Mouse (Mus musculus): ENCODE results near the gene Kdelc2. TPM values are rescaled to one million over a fixed set of nuclear protein-coding genes. Genes with fewer than 3 reads are reported as not detected.

The Kdelc2 gene
- polyA plus RNA-seq, 1 experiment from 2014 or later = 17.1 TPM

DNA sequence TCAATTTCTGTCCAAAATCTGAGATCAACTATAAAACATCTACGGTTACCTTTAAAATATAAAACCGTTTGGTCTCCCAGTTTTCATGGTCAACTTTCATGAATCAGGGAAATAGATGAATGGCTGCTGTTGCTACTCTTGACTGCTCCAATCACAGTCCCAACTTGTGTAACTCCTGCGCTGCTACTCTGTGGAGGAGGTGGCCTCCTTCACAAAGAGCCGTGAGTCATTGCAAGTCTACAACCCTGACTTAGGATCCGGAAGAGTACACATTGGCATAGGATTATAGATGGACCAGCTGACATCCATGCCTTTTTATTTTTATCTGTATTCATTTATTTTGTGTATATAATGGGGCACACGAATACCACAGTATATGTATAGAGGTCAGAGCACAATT is 31.9 kb upstream of the Kdelc2 start:
- Histone ChIP-seq H3K27me3 (ENCODE audit: control insufficient read depth, insufficient read depth, low read length) (no peaks in the 10 kb centered on the region), H3K27ac (replicated peaks) (no peak overlapping the region), H3K4me1 (replicated peaks; ENCODE audit: control insufficient read depth, insufficient read depth) (no peaks in the 10 kb centered on the region; the same call in 1 of the 2 replicates), H3K36me3 (ENCODE audit: control insufficient read depth, insufficient read depth, low read length) (no peaks in the 10 kb centered on the region), H3K4me3 (ENCODE audit: low read depth, low read length) (no peak overlapping the region), H3K9ac (ENCODE audit: low read length) (no peak overlapping the region), H3K9me3 (ENCODE audit: control insufficient read depth, low read length) (no peaks in the 10 kb centered on the region), H3K4me2 (replicated peaks; ENCODE audit: low read depth) (no peak overlapping the region)
- no peak for DNase-seq (ENCODE audit: low spot score)
- TF ChIP-seq CTCF (IDR thresholded peaks at IDR 0.05; ENCODE audit: low read depth) = no peak
- 62% methylated on average over 6 of the region's 6 CpGs for WGBS
- ATAC-seq (ENCODE audit: low FRiP score, low TSS enrichment) = peak; percentile 63; the same call in 1 of the 2 replicates

DNA sequence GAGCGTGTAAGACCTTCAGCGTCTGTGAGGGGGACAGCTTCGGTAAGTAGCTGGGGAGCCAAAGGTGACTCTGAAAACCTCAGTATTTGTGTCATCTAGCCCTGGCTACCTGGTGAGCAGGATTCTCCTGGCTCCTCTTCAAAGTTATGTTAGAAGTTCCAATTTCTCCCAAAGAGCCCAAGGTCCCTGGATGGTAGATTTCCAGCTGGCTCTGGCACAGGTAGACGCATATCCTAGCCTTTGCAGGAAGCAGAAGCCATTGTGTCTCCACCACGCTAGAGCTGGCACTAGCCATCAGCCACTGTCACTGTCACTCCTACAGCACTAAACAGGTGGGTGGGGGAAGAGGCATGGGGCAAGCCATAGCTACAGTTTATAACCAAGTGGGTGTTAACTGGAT is 30.7 kb upstream of the Kdelc2 start:
- H3K27ac ChIP-seq (replicated peaks) = no peak overlapping the region
- no peak for TF ChIP-seq CTCF (IDR thresholded peaks at IDR 0.05; ENCODE audit: low read depth)
- no peak for TF ChIP-seq EP300 (optimal IDR thresholded peaks at IDR 0.05)
- no peaks in the 10 kb centered on the region; the same call in 1 of the 2 replicates for H3K4me1 ChIP-seq (replicated peaks; ENCODE audit: control insufficient read depth, insufficient read depth)
- H3K4me2 ChIP-seq (replicated peaks; ENCODE audit: low read depth) = no peak overlapping the region
- ATAC-seq (ENCODE audit: low FRiP score, low TSS enrichment) (no peak), DNase-seq (ENCODE audit: low spot score) (no peak)
- no peak overlapping the region for H3K9ac ChIP-seq (ENCODE audit: low read length)
- H3K27me3 ChIP-seq (ENCODE audit: control insufficient read depth, insufficient read depth, low read length) = no peaks in the 10 kb centered on the region
- 88% methylated on average over 5 of the region's 5 CpGs for WGBS
- H3K9me3 ChIP-seq (ENCODE audit: control insufficient read depth, low read length) = no peaks in the 10 kb centered on the region
- no peak overlapping the region for H3K4me3 ChIP-seq (ENCODE audit: low read depth, low read length)
- H3K36me3 ChIP-seq (ENCODE audit: control insufficient read depth, insufficient read depth, low read length) = no peaks in the 10 kb centered on the region

DNA sequence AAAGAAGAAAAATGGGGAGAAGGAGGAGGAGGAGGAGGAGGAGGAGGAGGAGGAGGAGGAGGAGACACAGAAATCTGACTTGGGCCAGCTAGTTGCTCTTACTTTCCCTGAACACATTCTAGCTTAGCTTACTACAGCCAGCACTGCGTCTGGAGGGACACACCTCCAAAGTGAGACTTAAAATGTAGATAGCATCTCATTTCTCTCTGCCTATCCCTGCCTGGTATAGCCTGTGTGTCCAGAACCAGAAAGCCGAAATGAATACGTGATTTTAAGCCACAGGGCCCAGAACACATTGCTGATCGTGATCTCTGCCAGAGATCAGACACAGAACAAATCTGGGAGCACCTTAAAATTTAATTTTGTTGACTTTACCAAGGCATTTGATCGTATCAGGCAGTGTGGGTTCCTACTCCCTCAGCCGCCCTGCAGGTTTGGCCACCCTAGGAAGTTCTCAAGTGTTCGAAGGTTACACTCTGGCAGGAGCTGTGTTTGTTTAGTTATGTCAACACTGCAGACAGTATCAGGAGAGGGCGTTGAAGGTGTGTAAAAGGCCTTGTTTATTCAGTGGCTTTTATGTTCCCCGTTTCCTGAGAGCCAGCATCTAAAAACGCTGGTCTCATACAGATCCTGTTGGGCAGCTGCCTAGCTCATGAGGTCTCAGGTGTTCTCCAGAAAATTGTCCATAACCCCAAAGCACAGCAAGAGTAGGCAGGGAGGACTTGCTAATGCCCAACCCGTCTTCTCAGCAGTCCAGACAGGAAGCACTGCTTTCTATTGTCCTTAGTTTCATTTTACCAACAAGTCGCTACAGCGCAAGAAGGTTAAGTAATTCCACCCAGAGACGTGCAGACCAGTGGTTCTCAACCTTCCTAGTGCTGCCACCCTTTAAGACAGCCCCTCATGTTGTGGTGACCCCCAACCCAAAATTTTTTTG is 27.3 kb upstream of the Kdelc2 start:
- Histone ChIP-seq H3K4me2 (replicated peaks; ENCODE audit: low read depth) (peak overlapping the region; percentile 38), H3K27me3 (ENCODE audit: control insufficient read depth, insufficient read depth, low read length) (no peaks in the 10 kb centered on the region), H3K36me3 (ENCODE audit: control insufficient read depth, insufficient read depth, low read length) (no peaks in the 10 kb centered on the region), H3K27ac (replicated peaks) (peak overlapping the region; percentile 85), H3K9me3 (ENCODE audit: control insufficient read depth, low read length) (no peaks in the 10 kb centered on the region), H3K4me1 (replicated peaks; ENCODE audit: control insufficient read depth, insufficient read depth) (no peaks in the 10 kb centered on the region), H3K9ac (ENCODE audit: low read length) (0 out of 2 replicates have a peak overlapping the region, but pooled peaks have one; percentile 31), H3K4me3 (ENCODE audit: low read depth, low read length) (peak overlapping the region; percentile 8; the same call in 1 of the 2 replicates)
- 31% methylated on average over 14 of the region's 14 CpGs for WGBS
- DNase-seq (ENCODE audit: low spot score) = peak; percentile 82
- peak; percentile 98 for ATAC-seq (ENCODE audit: low FRiP score, low TSS enrichment)
- TF ChIP-seq CTCF (IDR thresholded peaks at IDR 0.05; ENCODE audit: low read depth) (no peak), EP300 (optimal IDR thresholded peaks at IDR 0.05) (peak; percentile 89)

DNA sequence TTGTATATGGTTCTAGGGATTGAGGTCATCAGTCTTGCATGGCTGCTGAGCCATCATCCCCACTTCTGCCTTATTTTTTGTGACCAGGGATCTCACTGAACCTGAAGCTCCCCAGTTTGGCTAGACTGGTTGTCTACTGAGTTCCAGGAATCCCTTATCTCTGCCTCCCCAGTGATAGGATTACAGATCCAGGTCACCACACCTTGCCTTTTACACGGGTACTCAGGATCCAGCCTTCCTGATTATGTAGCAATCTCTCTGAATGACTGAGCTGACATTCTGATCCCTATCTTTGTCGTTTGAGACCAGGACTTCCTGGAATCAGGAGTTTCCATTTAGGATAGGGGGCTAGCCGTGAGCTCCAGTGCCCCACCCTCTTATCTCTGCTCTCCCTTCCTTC is 12.5 kb upstream of the Kdelc2 start:
- TF ChIP-seq CTCF (IDR thresholded peaks at IDR 0.05; ENCODE audit: low read depth) (no peak), EP300 (optimal IDR thresholded peaks at IDR 0.05) (no peak)
- Histone ChIP-seq H3K4me2 (replicated peaks; ENCODE audit: low read depth) (no peak overlapping the region), H3K4me3 (ENCODE audit: low read depth, low read length) (no peak overlapping the region), H3K27ac (replicated peaks) (no peak overlapping the region), H3K9me3 (ENCODE audit: control insufficient read depth, low read length) (no peaks in the 10 kb centered on the region), H3K4me1 (replicated peaks; ENCODE audit: control insufficient read depth, insufficient read depth) (peaks cover under 1% of the 10 kb centered on the region; the same call in 1 of the 2 replicates), H3K9ac (ENCODE audit: low read length) (no peak overlapping the region), H3K27me3 (ENCODE audit: control insufficient read depth, insufficient read depth, low read length) (no peaks in the 10 kb centered on the region), H3K36me3 (ENCODE audit: control insufficient read depth, insufficient read depth, low read length) (peaks cover 3% of the 10 kb centered on the region; the same call in 1 of the 2 replicates)
- ATAC-seq (ENCODE audit: low FRiP score, low TSS enrichment) (no peak), DNase-seq (ENCODE audit: low spot score) (no peak)
- 41% methylated on average over 3 of the region's 3 CpGs for WGBS

DNA sequence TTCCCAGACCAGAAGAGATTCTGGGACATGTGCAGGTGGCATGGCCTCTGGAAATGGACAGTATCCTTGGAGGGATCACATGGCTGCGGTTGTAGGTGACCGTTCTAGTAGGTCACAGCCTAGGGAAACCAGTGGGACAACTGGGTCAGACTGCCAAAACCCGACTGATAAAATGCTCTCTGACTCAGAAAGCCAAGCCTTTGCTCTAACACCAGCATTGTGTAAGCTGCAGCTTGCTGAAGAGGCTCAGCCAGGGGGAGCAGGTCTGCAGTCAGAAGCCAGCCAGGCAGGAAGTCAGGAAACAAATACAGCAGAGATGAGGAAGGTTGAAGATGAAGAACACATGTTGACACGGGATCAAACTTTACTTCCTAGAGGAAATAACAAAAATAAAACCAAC is 7.9 kb upstream of the Kdelc2 start:
- Histone ChIP-seq H3K4me3 (ENCODE audit: low read depth, low read length) (no peak overlapping the region), H3K36me3 (ENCODE audit: control insufficient read depth, insufficient read depth, low read length) (peaks cover 3% of the 10 kb centered on the region; the same call in 1 of the 2 replicates), H3K27me3 (ENCODE audit: control insufficient read depth, insufficient read depth, low read length) (no peaks in the 10 kb centered on the region), H3K4me2 (replicated peaks; ENCODE audit: low read depth) (no peak overlapping the region), H3K9me3 (ENCODE audit: control insufficient read depth, low read length) (no peaks in the 10 kb centered on the region), H3K27ac (replicated peaks) (peak overlapping the region; percentile 75; the same call in 1 of the 2 replicates), H3K4me1 (replicated peaks; ENCODE audit: control insufficient read depth, insufficient read depth) (peaks cover 3% of the 10 kb centered on the region; the same call in 1 of the 2 replicates), H3K9ac (ENCODE audit: low read length) (no peak overlapping the region)
- WGBS = 35% methylated on average over 4 of the region's 4 CpGs
- DNase-seq (ENCODE audit: low spot score) (peak; percentile 68), ATAC-seq (ENCODE audit: low FRiP score, low TSS enrichment) (peak; percentile 92)
- TF ChIP-seq EP300 (optimal IDR thresholded peaks at IDR 0.05) (no peak), CTCF (IDR thresholded peaks at IDR 0.05; ENCODE audit: low read depth) (peak; percentile 68)

DNA sequence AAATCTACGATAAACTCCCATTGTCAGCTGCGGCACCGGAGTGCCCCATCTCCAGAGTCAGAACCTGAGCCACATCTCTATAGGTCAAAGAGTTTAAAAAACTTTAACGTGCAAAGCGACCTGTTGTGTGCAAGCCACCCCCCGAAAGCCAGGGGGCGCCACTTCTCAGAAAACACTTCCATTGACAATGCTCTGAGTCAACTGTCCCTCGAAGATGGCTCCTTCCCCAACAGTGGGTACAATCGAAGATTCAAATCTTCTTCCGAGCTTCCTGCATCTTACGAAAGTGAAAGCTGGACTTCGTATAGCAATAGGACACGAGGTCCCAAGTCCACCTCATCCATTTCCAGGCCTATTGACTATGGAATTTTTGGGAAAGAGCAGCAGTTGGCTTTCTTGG is 7.0 kb upstream of the Kdelc2 start:
- ATAC-seq (ENCODE audit: low FRiP score, low TSS enrichment) (no peak; the same call in 1 of the 2 replicates), DNase-seq (ENCODE audit: low spot score) (no peak)
- 85% methylated on average over 13 of the region's 13 CpGs for WGBS
- H3K27ac ChIP-seq (replicated peaks) = peak overlapping the region; percentile 75
- H3K36me3 ChIP-seq (ENCODE audit: control insufficient read depth, insufficient read depth, low read length) = peaks cover 3% of the 10 kb centered on the region; the same call in 1 of the 2 replicates
- peak; percentile 59 for TF ChIP-seq CTCF (IDR thresholded peaks at IDR 0.05; ENCODE audit: low read depth)
- TF ChIP-seq EP300 (optimal IDR thresholded peaks at IDR 0.05) = no peak
- no peak overlapping the region for H3K4me2 ChIP-seq (replicated peaks; ENCODE audit: low read depth)
- H3K4me1 ChIP-seq (replicated peaks; ENCODE audit: control insufficient read depth, insufficient read depth) = peaks cover 3% of the 10 kb centered on the region; the same call in 1 of the 2 replicates
- H3K27me3 ChIP-seq (ENCODE audit: control insufficient read depth, insufficient read depth, low read length) = no peaks in the 10 kb centered on the region
- H3K9ac ChIP-seq (ENCODE audit: low read length) = no peak overlapping the region
- no peaks in the 10 kb centered on the region for H3K9me3 ChIP-seq (ENCODE audit: control insufficient read depth, low read length)
- H3K4me3 ChIP-seq (ENCODE audit: low read depth, low read length) = no peak overlapping the region

All from stomach, postnatal 0 days (tissue).